Mouse (Mus musculus) right cerebral cortex, postnatal 10 days (tissue): ENCODE measurements around the gene Gm37240.
A peak's percentile ranks its signal among the peaks of the same experiment; 100 is the strongest.

ENCODE experiments used
- DNase-seq, 2 experiments: peaks; one replicate each; pipeline ENCODE4 v3.0.0; 2021; ENCODE audit warnings: low spot score in 2 of 2

Gene Gm37240

DNA sequence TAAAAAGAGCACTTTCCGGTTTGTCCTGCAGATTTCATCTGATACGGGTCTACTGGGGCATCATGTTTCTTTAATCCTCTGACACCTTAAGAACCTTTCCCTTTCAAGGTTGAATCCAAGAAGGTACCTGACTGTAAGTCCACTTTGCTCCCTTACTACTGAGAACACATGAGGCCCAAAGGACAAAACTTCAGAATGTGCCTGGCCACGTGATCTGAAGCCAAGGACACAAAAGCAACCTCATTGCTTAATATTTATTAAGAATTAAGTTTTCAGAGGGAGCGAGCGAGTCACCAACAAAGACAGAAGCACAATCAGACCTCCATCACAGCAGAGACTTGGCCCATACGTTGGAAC, 1112.3 kb downstream of the Gm37240 start:
- no peak for DNase-seq

GRCm38 (mm10) chr3:84774246-84775066, 1112.9 kb downstream of the Gm37240 start:
- DNase-seq, result no peak

- no peak for DNase-seq
These were observed 1115.3 kb downstream of the Gm37240 start for GRCm38 (mm10) chr3:84771980-84772379.

GRCm38 (mm10) chr3:84770518-84770917, 1116.8 kb downstream of the Gm37240 start:
- no peak for DNase-seq

GRCm38 (mm10) chr3:84769411-84769810, 1117.9 kb downstream of the Gm37240 start:
- no peak for DNase-seq

GRCm38 (mm10) chr3:84768940-84769339, 1118.4 kb downstream of the Gm37240 start:
- no peak for DNase-seq

DNA sequence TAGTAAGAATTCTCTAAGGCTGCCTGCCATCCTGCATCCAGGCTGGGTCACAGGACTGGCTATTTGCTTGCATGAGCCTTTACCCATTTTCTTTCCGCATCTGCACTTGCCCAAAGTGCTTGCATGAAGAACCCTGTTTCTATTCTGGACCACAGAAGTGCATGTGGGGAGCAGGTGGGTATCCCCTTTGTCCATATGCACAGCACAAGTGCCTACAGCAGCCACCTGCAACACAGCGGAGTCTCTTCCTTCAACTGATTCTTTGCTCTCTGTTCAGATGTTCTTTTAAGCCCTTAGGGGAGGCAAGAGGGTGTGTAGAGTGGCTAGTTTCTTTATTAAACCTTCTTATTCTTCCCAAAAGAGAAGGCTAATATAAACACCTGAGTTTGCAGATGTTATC, 1133.5 kb downstream of the Gm37240 start:
- no peak for DNase-seq

DNA sequence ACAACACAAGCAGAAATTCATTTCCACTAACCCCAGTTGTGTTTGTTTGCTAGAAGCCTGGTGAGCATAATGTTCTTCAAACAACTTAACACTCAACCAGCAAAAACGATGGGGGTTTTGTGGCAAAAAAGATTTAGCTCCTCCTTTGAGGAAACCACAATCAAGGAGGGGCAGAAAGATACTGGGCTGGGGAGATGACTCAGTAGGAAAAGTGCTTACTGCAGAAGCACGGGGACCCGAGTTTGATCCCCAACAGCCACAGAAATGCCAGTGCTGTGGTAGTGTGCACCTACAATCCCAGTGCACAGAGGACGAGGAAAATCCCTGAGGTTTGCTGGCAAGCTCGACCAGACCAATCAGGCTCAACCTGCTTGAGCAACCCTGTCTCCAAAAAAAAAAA, 1138.1 kb downstream of the Gm37240 start:
- DNase-seq, result no peak

DNA sequence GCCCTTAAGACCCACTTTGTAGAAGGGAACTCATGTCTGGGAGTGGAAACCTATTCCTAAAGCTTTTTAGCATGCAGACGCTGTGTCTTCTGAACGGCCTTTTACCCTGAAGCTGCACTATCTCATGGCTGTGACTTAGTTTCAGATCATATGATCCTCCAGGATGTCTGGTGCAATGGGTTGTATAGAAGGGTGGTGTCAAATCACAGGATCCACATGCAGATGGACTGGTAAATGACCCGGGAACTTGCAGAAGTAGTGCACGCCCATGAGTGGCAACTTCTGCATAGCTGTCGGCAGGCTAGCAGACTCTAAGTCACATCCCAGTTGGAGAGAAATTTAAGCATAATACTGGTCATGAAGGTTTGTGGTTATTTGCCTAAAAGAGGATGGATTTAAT, 1139.2 kb downstream of the Gm37240 start:
- DNase-seq, result no peak

DNA sequence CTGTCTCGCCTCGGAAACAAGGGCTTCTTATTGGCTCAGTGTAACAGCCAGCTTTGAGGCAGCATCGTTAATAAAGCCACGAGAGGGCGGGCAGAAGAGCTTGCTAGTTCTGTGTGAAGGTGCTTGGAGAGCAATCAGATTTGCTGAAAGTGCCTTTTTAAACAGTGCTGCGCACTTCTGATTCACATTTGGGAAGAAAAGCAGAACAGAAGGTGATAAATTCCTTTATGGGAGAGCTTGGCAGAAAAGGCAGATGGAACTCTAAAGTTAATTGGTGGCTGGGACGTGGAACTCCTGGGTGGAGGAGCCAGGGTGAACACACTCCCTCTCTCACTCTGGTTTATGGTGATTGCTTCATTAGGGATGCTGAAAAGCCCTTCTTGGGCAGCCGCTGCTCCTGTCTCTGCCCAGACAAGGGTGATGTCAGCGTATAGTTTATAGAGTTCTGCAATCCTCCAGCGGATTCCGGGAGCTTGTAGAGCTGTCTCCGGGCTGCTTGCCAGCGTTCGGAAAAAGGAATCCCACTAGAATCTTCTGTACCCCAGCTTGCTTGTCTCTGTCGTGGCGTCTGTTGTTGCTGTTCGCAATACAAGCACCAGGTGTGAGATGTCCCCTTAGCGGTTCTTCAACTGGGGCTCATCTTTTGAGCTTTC, 1141.7 kb downstream of the Gm37240 start:
- peak; percentile 86 to 89 for DNase-seq

DNA sequence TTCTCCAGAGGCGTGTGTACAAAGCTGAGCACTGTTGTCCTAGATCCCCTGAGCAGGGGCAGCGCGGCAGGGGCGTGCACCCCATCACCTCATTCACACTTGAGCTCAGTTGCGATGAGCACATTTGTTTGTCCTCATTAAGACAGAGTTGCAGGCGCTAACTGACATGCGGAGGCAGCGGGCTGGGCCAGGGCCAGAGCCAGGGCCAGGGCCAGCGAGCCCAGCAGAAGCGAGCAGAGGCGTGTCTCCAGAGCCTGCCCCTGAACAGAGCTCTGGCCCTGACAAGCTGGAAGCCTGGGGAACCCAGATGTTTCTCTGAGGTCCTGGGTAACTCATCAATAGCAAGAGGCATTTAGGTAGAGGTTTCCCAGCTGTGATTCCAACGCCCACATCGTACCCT, 1142.6 kb downstream of the Gm37240 start:
- DNase-seq, result no peak

- no peak for DNase-seq
These were observed 1147.2 kb downstream of the Gm37240 start for GRCm38 (mm10) chr3:84740050-84740596.

- no peak for DNase-seq
These were observed 1150.2 kb downstream of the Gm37240 start for GRCm38 (mm10) chr3:84737137-84737536.

DNA sequence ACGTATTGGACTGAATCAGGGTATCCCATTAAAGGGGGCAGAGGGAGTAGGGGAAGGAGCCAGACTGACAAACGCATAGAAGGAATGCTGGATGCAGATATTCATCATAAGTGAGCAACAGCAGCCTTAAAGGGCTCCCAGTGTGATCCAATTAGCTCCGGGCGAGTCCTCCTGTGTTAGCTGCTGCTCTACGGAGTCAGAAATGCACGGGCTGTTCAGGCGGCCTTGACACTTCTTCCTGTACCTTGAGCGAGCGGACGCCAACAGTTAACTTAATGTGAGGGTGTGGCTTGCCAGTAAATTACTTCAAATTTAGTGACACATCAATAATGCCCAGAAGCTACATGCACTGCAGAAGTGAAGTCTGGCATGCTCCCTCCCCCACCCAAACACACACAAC, 1151.6 kb downstream of the Gm37240 start:
- DNase-seq, result no peak

GRCm38 (mm10) chr3:84732516-84732915, 1154.8 kb downstream of the Gm37240 start:
- no peak for DNase-seq

DNA sequence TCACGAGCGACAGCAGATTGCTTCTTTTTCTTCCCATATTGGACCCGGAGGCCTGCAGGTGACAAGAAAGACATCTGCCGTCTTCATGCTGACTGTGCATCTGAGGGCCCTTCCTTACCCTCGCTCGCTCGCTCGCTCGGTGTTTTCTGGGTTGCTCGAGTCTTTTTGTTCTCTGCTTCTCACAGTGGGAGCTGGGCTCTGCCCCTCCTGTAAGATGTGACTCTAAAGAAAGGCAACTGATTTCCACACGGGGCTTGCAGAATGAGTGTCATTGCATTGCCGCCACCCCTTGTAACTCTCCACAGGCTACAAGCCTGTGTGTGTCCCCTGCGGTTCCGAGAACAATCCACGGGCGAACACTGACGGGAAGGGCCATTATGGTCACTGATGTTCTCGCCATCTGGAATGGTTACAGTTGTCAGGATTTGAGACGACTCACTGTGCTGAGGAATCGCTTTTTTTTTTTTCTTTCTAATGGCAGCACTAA, 1155.3 kb downstream of the Gm37240 start:
- no peak for DNase-seq

GRCm38 (mm10) chr3:84731403-84732015, 1155.8 kb downstream of the Gm37240 start:
- DNase-seq, result no peak

DNA sequence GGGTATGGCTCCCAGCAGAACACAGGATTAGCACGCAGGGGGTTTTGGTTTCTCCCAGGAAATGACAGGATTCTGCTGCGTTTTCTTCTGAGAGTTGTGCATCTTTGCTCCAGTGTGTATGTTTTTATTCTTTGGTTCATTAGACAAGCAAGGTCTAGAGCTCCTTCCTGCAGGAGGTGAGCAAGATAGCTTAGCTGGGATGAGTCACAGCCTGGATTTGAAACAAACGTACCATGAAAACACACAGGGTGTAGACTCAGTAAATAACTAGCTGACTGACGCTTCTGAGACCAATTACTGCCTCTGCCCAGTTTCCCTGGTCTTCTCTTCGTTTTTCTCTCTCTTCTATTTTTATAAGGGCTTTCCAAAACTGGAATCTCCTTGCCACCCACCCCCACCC, 1156.3 kb downstream of the Gm37240 start:
- no peak for DNase-seq

DNA sequence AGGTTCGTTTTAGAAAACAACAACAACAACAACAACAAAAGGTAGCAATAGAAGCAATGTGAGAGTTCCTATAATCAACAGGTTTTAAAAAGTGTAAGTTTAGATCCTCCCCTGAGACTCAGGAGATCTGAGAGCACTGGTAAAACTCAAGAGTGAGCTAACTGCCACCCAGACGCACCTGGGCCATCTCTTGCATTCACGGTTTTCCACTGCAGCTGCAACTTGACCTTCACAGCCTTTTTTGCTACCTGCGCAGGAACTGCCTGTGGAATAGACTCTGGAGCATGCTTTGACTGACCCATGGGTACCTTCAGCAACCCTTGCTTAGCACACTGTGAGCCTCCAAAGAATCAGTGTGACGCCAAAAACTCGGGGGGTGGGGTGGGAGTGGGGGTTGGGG, 1157.5 kb downstream of the Gm37240 start:
- no peak for DNase-seq

GRCm38 (mm10) chr3:84723996-84724395, 1163.3 kb downstream of the Gm37240 start:
- no peak for DNase-seq

- DNase-seq, result no peak
These were observed 1164.6 kb downstream of the Gm37240 start for GRCm38 (mm10) chr3:84722680-84723079.

DNA sequence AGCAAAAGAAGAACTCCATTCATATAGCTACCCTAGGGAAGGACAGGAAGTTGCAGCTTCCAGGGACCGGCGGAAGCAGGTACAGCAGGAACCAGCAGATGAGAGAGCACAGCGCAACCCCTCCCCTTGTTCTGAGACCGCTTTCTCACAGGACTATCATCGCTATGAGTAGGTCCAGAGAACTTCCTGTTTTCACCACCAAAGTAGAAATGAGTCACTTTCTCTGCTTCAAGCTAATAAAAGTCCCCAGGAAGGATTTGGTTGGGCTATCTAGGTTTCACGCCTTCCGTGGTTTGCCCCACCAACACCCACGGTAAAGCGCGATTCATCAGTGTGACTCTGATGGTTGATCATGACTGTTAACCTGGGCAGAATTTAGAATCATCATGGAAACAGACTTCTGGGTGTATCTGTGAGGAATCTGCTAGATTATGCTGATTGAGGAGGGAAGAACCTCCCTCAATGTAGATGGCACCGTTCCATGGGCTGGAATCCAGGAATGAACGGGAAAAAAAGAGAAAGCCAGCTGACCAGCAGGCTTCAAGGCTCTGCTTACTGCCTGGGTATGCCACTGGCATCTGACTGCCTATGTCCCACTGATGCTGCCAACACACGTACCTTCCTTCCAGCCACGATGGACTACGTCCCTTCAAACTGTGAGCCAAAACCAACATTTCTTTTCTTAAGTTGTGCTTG, 1172.1 kb downstream of the Gm37240 start:
- DNase-seq, result no peak
